Mouse (Mus musculus) embryonic facial prominence, embryonic 12.5 days (tissue): ENCODE results near the gene Olfr381. TPM values are rescaled to one million over a fixed set of nuclear protein-coding genes. Genes with fewer than 3 reads are reported as not detected.
"Not testable (repeated sequence)": the region's sequence is repeated elsewhere in the genome, so short reads cannot be mapped to it uniquely, and the experiment has no call there.

ENCODE experiments used
- ATAC-seq: fragments of 200-750 bp; cut with Nextera tagmentation; 2 replicates; pipeline ENCODE4 v1.8.0; 2017; ENCODE audit not compliant: insufficient number of reproducible peaks, insufficient read depth, low FRiP score, low TSS enrichment
- H3K27ac ChIP-seq: fragments of 300-500 bp; sonication (generic); 2 replicates; pipeline ENCODE4 v1.5.1; 2016; ENCODE audit warnings: mild to moderate bottlenecking
- H3K27me3 ChIP-seq: fragments of 300-500 bp; sonication (generic); 2 replicates; pipeline ENCODE4 v1.6.1; 2016; ENCODE audit warnings: mild to moderate bottlenecking, moderate library complexity
- H3K36me3 ChIP-seq: fragments of 300-500 bp; sonication (generic); 2 replicates; pipeline ENCODE4 v1.6.1; 2016; ENCODE audit warnings: mild to moderate bottlenecking
- H3K4me1 ChIP-seq: fragments of 300-500 bp; sonication (generic); 2 replicates; pipeline ENCODE4 v1.6.1; 2016
- H3K4me2 ChIP-seq: fragments of 300-500 bp; sonication (generic); replicated peaks from 2 replicates; pipeline ENCODE4 v1.6.1; 2016; ENCODE audit warnings: mild to moderate bottlenecking, moderate library complexity
- H3K4me3 ChIP-seq: fragments of 300-500 bp; sonication (generic); 2 replicates; pipeline ENCODE4 v1.5.1; 2016; ENCODE audit warnings: mild to moderate bottlenecking
- H3K9ac ChIP-seq: fragments of 300-500 bp; sonication (generic); 2 replicates; pipeline ENCODE4 v1.6.1; 2016; ENCODE audit warnings: mild to moderate bottlenecking, moderate library complexity
- H3K9me3 ChIP-seq: fragments of 300-500 bp; sonication (generic); 2 replicates; pipeline ENCODE4 v1.6.1; 2016; ENCODE audit warnings: mild to moderate bottlenecking, moderate library complexity
- WGBS: fragments of 180-500 bp; shearing (Covaris S2); methylation state at CpG from one replicate; pipeline ENCODE4 v1.1.7; 2016; 5-methylcytosine and 5-hydroxymethylcytosine counted together
- polyA plus RNA-seq: library from polyadenylated mRNA; unstranded; fragments of >200 nt; fragmentation: Nextera tagmentation; extraction: Ambion mirVana; gene quantifications from 2 replicates; pipeline ENCODE4 v1.2.1, GENCODE M21; 2016

Olfr381 gene
- polyA plus RNA-seq, result not detected in 2 replicates

DNA sequence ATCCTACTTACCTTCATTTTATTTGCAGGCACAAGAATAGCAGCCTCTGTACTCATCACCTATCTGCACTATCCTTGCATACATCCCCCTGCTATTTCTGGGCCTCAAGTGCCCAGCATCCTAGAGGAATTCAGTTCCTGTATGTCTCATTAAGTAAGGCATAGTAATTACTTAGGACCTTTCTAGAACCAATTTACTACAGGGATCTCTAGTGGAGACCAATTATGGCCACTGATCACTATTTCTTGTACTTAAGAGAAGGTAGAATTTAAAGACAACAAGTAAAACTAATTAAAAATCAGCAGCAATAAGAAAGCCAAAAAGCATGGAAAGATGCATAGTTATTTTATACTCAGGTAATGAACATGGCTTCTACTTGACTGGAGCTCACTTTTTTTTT lies at the start of gene Olfr381:
Olfr381 (minus strand) TSS at position 101 of the 400 bp plus-strand sequence.
- no peaks in the 10 kb centered on the region for H3K9me3 ChIP-seq
- no peak within 1 kb of the TSS for H3K27ac ChIP-seq
- H3K4me2 ChIP-seq, result no peak within 1 kb of the TSS
- H3K36me3 ChIP-seq, result no peaks in the 10 kb centered on the region
- no peak within 1 kb of the TSS for H3K4me3 ChIP-seq
- no peak for ATAC-seq
- no peak within 1 kb of the TSS for H3K9ac ChIP-seq
- H3K27me3 ChIP-seq, result no peaks in the 10 kb centered on the region
- no peaks in the 10 kb centered on the region for H3K4me1 ChIP-seq

DNA sequence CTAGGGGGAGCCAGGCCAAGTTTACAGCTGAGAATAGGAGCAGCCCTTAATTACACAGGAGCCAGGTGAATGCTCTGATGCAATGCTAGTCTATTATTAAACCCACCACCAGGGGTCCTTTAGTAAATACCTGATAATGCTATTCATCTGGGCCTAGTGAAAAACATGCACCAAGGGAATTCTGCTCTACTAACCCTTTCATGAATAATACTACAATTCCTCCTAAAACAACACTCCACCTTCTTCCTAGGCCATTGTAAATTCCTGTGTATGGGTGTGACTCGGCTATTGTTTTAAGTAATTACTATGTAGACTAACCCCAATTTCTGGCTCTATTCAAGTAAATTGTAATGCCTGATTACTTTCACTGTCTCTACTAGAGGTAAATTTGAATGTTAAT lies 37.6 kb upstream of the Olfr381 start:
- H3K9ac ChIP-seq, ATAC-seq, H3K4me2 ChIP-seq, H3K36me3 ChIP-seq, H3K4me3 ChIP-seq, H3K9me3 ChIP-seq, H3K4me1 ChIP-seq, H3K27me3 ChIP-seq, H3K27ac ChIP-seq: not testable (repeated sequence)
- WGBS, result 84% methylated on average over 1 of the region's 1 CpGs

GRCm38 (mm10) chr11:73517097-73517496 lies 25.7 kb upstream of the Olfr381 start, which contains the start of gene Olfr382:
Olfr382 (minus strand) TSS chr11:73517197.
- Histone ChIP-seq H3K9ac (no peak within 1 kb of the TSS), H3K27me3 (no peaks in the 10 kb centered on the region), H3K4me2 (no peak within 1 kb of the TSS), H3K4me3 (no peak within 1 kb of the TSS), H3K27ac (no peak within 1 kb of the TSS), H3K4me1 (no peaks in the 10 kb centered on the region), H3K9me3 (no peaks in the 10 kb centered on the region), H3K36me3 (no peaks in the 10 kb centered on the region)
- no peak for ATAC-seq

DNA sequence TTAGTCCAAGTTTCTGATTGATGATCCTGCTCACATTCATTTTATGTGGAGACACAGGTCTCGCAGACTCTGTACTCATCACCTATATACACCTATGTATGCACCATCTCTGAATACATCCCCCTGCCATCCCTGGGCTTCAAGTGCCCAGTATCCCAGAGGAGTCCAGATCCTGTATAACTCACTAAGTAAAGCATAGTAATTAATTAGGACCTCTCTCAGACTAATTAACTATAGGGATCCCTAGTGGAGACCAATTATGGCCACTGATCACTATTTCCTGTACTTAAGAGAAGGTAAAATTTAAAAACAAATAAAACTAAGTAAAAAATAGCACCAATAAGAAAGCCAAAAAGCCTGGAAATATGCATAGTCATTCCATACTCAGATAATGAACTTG lies 34.0 kb downstream of the Olfr381 start, which contains the start of gene Olfr380:
Olfr380 (minus strand) TSS at position 101 of the 400 bp plus-strand sequence.
- 94% methylated on average over 1 of the region's 1 CpGs for WGBS
- Histone ChIP-seq H3K27me3 (no peaks in the 10 kb centered on the region), H3K27ac (no peak within 1 kb of the TSS), H3K4me3 (no peak within 1 kb of the TSS), H3K9me3 (0 out of 2 replicates have a peak, but pooled peaks cover under 1% of the 10 kb centered on the region), H3K4me1 (no peaks in the 10 kb centered on the region), H3K9ac (no peak within 1 kb of the TSS), H3K36me3 (no peaks in the 10 kb centered on the region), H3K4me2 (no peak within 1 kb of the TSS)
- ATAC-seq, result no peak

Other genes with a start within 250 kb of the Olfr381 start
- gene Trpv3, start 224.2 kb downstream of the Olfr381 start, polyA plus RNA-seq, result 0.08 and 0.12 TPM in 2 replicates
- 0.37 and 0.60 TPM in 2 replicates for gene Aspa, start 162.0 kb downstream of the Olfr381 start, polyA plus RNA-seq
- not detected in 2 replicates for gene Gm49340, start 161.9 kb downstream of the Olfr381 start, polyA plus RNA-seq
- not detected in 2 replicates for gene Spata22, start 161.9 kb downstream of the Olfr381 start, polyA plus RNA-seq
- gene Olfr20, start 140.8 kb downstream of the Olfr381 start, polyA plus RNA-seq, result not detected in 2 replicates
- not detected in 2 replicates for gene Olfr376, start 120.4 kb downstream of the Olfr381 start, polyA plus RNA-seq
- not detected in 2 replicates for gene Olfr1, start 92.0 kb downstream of the Olfr381 start, polyA plus RNA-seq
- gene Olfr378, start 63.1 kb downstream of the Olfr381 start, polyA plus RNA-seq, result not detected in 2 replicates
- gene Olfr380, start 34.1 kb downstream of the Olfr381 start, polyA plus RNA-seq, result not detected in 2 replicates
- not detected in 2 replicates for gene Olfr382, start 25.6 kb upstream of the Olfr381 start, polyA plus RNA-seq
- gene Olfr385, start 101.4 kb upstream of the Olfr381 start, polyA plus RNA-seq, result not detected in 2 replicates
- gene Olfr384, start 107.0 kb upstream of the Olfr381 start, polyA plus RNA-seq, result not detected in 2 replicates
- gene Zfp735, start 197.2 kb upstream of the Olfr381 start, polyA plus RNA-seq, result not detected in 2 replicates